ENCODE assay signal across 9 mouse cellular contexts in genomic region chr11:61341971-61342370, GRCm38 (mm10). TPM values are rescaled to one million over a fixed set of nuclear protein-coding genes. Genes with fewer than 3 reads are reported as not detected.
DNase-seq lines count a peak whose midpoint lies in the region; ATAC-seq and TF ChIP-seq lines count a peak whose summit lies in the region.
"Had no signal": no experiment of that assay in that cellular context is flagged by ENCODE, and none has a peak within 500 bp of the region (broad histone marks: within the 10 kb centered on the region; RNA-seq: fewer than 3 reads in every experiment).

No protein-coding gene starts in this region.

- peaks cover 22% of the 10 kb centered on the region for H3K27me3 ChIP-seq in lung, embryonic 14.5 days (ENCODE audit: insufficient read depth, low read length)
- H3K27me3 ChIP-seq in forebrain, embryonic 15.5 days, result peaks cover 17% of the 10 kb centered on the region
- H3K27me3 ChIP-seq in limb, embryonic 15.5 days, result peaks cover 44% of the 10 kb centered on the region
- H3K27me3 ChIP-seq in stomach, embryonic 14.5 days (ENCODE audit: control insufficient read depth, insufficient read depth, low read length), result peaks cover 14% of the 10 kb centered on the region

- 22% methylated on average over 10 of the region's 10 CpGs for WGBS in lung, embryonic 14.5 days
- 12% methylated on average over 10 of the region's 10 CpGs for WGBS in forebrain, embryonic 15.5 days
- WGBS in limb, embryonic 15.5 days, result 19% methylated on average over 10 of the region's 10 CpGs
- WGBS in stomach, embryonic 14.5 days, result 20% methylated on average over 10 of the region's 10 CpGs

- peak overlapping the region; percentile 71 for H3K4me2 ChIP-seq in lung, embryonic 14.5 days
- H3K4me2 ChIP-seq in forebrain, embryonic 15.5 days (replicated peaks), result peak overlapping the region; percentile 51
- H3K4me2 ChIP-seq in limb, embryonic 15.5 days, result peak overlapping the region; percentile 88
- H3K4me2 ChIP-seq in stomach, embryonic 14.5 days (replicated peaks; ENCODE audit: low read depth, low read length), result peak overlapping the region; percentile 69

- no peaks in the 10 kb centered on the region for H3K36me3 ChIP-seq in lung, embryonic 14.5 days (ENCODE audit: insufficient read depth)
- H3K36me3 ChIP-seq in forebrain, embryonic 15.5 days, result no peaks in the 10 kb centered on the region
- H3K36me3 ChIP-seq in limb, embryonic 15.5 days, result no peaks in the 10 kb centered on the region
- H3K36me3 ChIP-seq in stomach, embryonic 14.5 days (ENCODE audit: control insufficient read depth, insufficient read depth, low read length), result no peaks in the 10 kb centered on the region

- ATAC-seq in lung, embryonic 14.5 days (ENCODE audit: insufficient read depth), result no peak
- no peak for ATAC-seq in forebrain, embryonic 15.5 days (replicated peaks)
- ATAC-seq in limb, embryonic 15.5 days (ENCODE audit: insufficient number of reproducible peaks, low FRiP score, low TSS enrichment, low read depth), result no peak
- ATAC-seq in stomach, embryonic 14.5 days (ENCODE audit: insufficient number of reproducible peaks, insufficient read depth, low FRiP score, low read depth), result no peak
- ATAC-seq: Patski had no signal

- H3K9me3 ChIP-seq in lung, embryonic 14.5 days (ENCODE audit: low read depth, low read length), result no peaks in the 10 kb centered on the region
- H3K9me3 ChIP-seq in forebrain, embryonic 15.5 days, result no peaks in the 10 kb centered on the region
- H3K9me3 ChIP-seq in limb, embryonic 15.5 days, result no peaks in the 10 kb centered on the region
- no peaks in the 10 kb centered on the region for H3K9me3 ChIP-seq in stomach, embryonic 14.5 days (ENCODE audit: control insufficient read depth, low read depth, low read length)

- H3K4me3 ChIP-seq in lung, embryonic 14.5 days (ENCODE audit: low read depth, low read length), result peak overlapping the region; percentile 40
- peak overlapping the region; percentile 36 for H3K4me3 ChIP-seq in forebrain, embryonic 15.5 days
- peak overlapping the region; percentile 43 for H3K4me3 ChIP-seq in limb, embryonic 15.5 days
- H3K4me3 ChIP-seq in stomach, embryonic 14.5 days (ENCODE audit: low read depth, low read length), result peak overlapping the region; percentile 32; the same call in 1 of the 2 replicates

- H3K4me1 ChIP-seq in lung, embryonic 14.5 days (ENCODE audit: insufficient read depth), result peaks cover 4% of the 10 kb centered on the region; the same call in 1 of the 2 replicates
- H3K4me1 ChIP-seq in forebrain, embryonic 15.5 days, result peaks cover 12% of the 10 kb centered on the region
- peaks cover 13% of the 10 kb centered on the region for H3K4me1 ChIP-seq in limb, embryonic 15.5 days
- 0 out of 2 replicates have a peak, but pooled peaks cover 4% of the 10 kb centered on the region for H3K4me1 ChIP-seq in stomach, embryonic 14.5 days (ENCODE audit: control insufficient read depth, insufficient read depth, low read length)

- no peak for TF ChIP-seq CTCF in lung, embryonic 14.5 days (IDR thresholded peaks at IDR 0.05; ENCODE audit: low read depth)

- H3K9ac ChIP-seq in lung, embryonic 14.5 days, result no peak overlapping the region
- 0 out of 2 replicates have a peak overlapping the region, but pooled peaks have one; percentile 32 for H3K9ac ChIP-seq in forebrain, embryonic 15.5 days (replicated peaks)
- no peak overlapping the region for H3K9ac ChIP-seq in limb, embryonic 15.5 days
- H3K9ac ChIP-seq in stomach, embryonic 14.5 days (replicated peaks; ENCODE audit: low read depth, low read length), result no peak overlapping the region

- no peak for DNase-seq in lung, embryonic 14.5 days
- no peak for DNase-seq in lung, adult 18-20 months
- no peak for DNase-seq in ovary, postnatal 10 days (ENCODE audit: low spot score)
- DNase-seq in left cerebral cortex, postnatal 10 days (ENCODE audit: extremely low spot score in 1 of 2, low spot score in 2 of 2), result no peak

- H3K27ac ChIP-seq in lung, embryonic 14.5 days (ENCODE audit: low read depth), result no peak overlapping the region
- H3K27ac ChIP-seq in forebrain, embryonic 15.5 days (replicated peaks), result no peak overlapping the region
- H3K27ac ChIP-seq in limb, embryonic 15.5 days, result no peak overlapping the region
- no peak overlapping the region for H3K27ac ChIP-seq in stomach, embryonic 14.5 days (ENCODE audit: low read length)

- intact Hi-C loops in left cerebral cortex, postnatal 10 days (cut with DNase I), result no loop called here

RNA-seq across cellular contexts. Expression of gene Slc47a2, which starts 0.7 kb away (rescaled TPM):
- polyA plus RNA-seq in lung, embryonic 14.5 days (2014; fragmentation: Nextera tagmentation; extraction: Ambion mirVana), result not detected in 2 replicates
- polyA plus RNA-seq in forebrain, embryonic 15.5 days (2015; fragmentation: Nextera tagmentation; extraction: Ambion mirVana), result not detected in 2 replicates
- polyA plus RNA-seq in limb, embryonic 15.5 days (2015; fragmentation: Nextera tagmentation; extraction: Ambion mirVana), result not detected in 2 replicates
- not detected in 2 replicates for polyA plus RNA-seq in stomach, embryonic 14.5 days (2014; fragmentation: Nextera tagmentation; extraction: Ambion mirVana)
- under 1 TPM; 0.43 to 0.51 TPM for total RNA-seq in left cerebral cortex, postnatal 10 days (2021)
- total RNA-seq: hematopoietic stem cell, adult 5-6 weeks had no signal
- polyA plus RNA-seq: Patski had no signal

RNA-seq across cellular contexts. Expression of gene Slc47a1, which starts 36.2 kb away (rescaled TPM):
- polyA plus RNA-seq in lung, embryonic 14.5 days (2014; fragmentation: Nextera tagmentation; extraction: Ambion mirVana), result 0.76 and 1.5 TPM in 2 replicates
- polyA plus RNA-seq in forebrain, embryonic 15.5 days (2015; fragmentation: Nextera tagmentation; extraction: Ambion mirVana), result 0.13 TPM in 1 of 2 replicates, not detected in the other
- 0.97 and 1.6 TPM in 2 replicates for polyA plus RNA-seq in limb, embryonic 15.5 days (2015; fragmentation: Nextera tagmentation; extraction: Ambion mirVana)
- polyA plus RNA-seq in stomach, embryonic 14.5 days (2014; fragmentation: Nextera tagmentation; extraction: Ambion mirVana), result 0.20 and 0.34 TPM in 2 replicates
- total RNA-seq in left cerebral cortex, postnatal 10 days (2021), result 1 to 10 TPM; 2.3 to 3.1 TPM
- total RNA-seq: hematopoietic stem cell, adult 5-6 weeks had no signal
